Mouse (Mus musculus) lung, postnatal 4 days (tissue): ENCODE results near the gene Blzf1.

ENCODE experiments used
- DNase-seq, 2 experiments: peaks; one replicate each; pipeline ENCODE4 v3.0.0; 2021

Gene Blzf1

GRCm38 (mm10) chr1:164307124-164307751 lies at the start of gene Blzf1:
Gene Blzf1, minus strand, starts transcription at chr1:164307489.
- peak; percentile 97 for DNase-seq

GRCm38 (mm10) chr1:164353443-164353842 lies 46.2 kb upstream of the Blzf1 start:
- DNase-seq: no peak

- peak in 1 of 2 experiments; percentile 33 for DNase-seq
Observed at GRCm38 (mm10) chr1:164342161-164342560, 34.9 kb upstream of the Blzf1 start.

- no peak for DNase-seq
Observed at GRCm38 (mm10) chr1:164335846-164336245, 28.6 kb upstream of the Blzf1 start.

GRCm38 (mm10) chr1:164335435-164335834 lies 28.1 kb upstream of the Blzf1 start:
- no peak for DNase-seq

- no peak for DNase-seq
Observed at GRCm38 (mm10) chr1:164332559-164332958, 25.3 kb upstream of the Blzf1 start.

- DNase-seq: no peak
Observed at GRCm38 (mm10) chr1:164327764-164328163, 20.5 kb upstream of the Blzf1 start.

- peak in 1 of 2 experiments; percentile 45 for DNase-seq
Observed at GRCm38 (mm10) chr1:164326600-164327155, 19.4 kb upstream of the Blzf1 start.

GRCm38 (mm10) chr1:164324878-164325277 lies 17.6 kb upstream of the Blzf1 start:
- no peak for DNase-seq

- no peak for DNase-seq
Observed at GRCm38 (mm10) chr1:164324221-164324620, 16.9 kb upstream of the Blzf1 start.

GRCm38 (mm10) chr1:164322987-164323650 lies 15.8 kb upstream of the Blzf1 start:
- no peak for DNase-seq

GRCm38 (mm10) chr1:164321408-164321807 lies 14.1 kb upstream of the Blzf1 start:
- no peak for DNase-seq

- peak in 1 of 2 experiments; percentile 36 for DNase-seq
Observed at GRCm38 (mm10) chr1:164320731-164321130, 13.4 kb upstream of the Blzf1 start.

GRCm38 (mm10) chr1:164319542-164320140 lies 12.4 kb upstream of the Blzf1 start:
- DNase-seq: peak; percentile 10 to 36

GRCm38 (mm10) chr1:164318474-164318873 lies 11.2 kb upstream of the Blzf1 start:
- DNase-seq: no peak

- no peak for DNase-seq
Observed at GRCm38 (mm10) chr1:164317261-164317660, 10.0 kb upstream of the Blzf1 start.

GRCm38 (mm10) chr1:164316697-164317096 lies 9.4 kb upstream of the Blzf1 start:
- peak; percentile 30 to 74 for DNase-seq

GRCm38 (mm10) chr1:164315266-164315665 lies 8.0 kb upstream of the Blzf1 start:
- peak; percentile 27 to 56 for DNase-seq

- DNase-seq: no peak
Observed at GRCm38 (mm10) chr1:164314085-164314484, 6.8 kb upstream of the Blzf1 start.

- DNase-seq: no peak
Observed at GRCm38 (mm10) chr1:164307922-164308321, 633 bp upstream of the Blzf1 start.

- DNase-seq: no peak
Observed at GRCm38 (mm10) chr1:164303821-164304220, 3.5 kb downstream of the Blzf1 start, which contains the start of gene Nme7. Gene Nme7, plus strand, starts transcription at chr1:164304121.

- no peak for DNase-seq
Observed at GRCm38 (mm10) chr1:164301949-164302348, 5.3 kb downstream of the Blzf1 start.

- DNase-seq: no peak
Observed at GRCm38 (mm10) chr1:164296473-164296872, 10.8 kb downstream of the Blzf1 start.

GRCm38 (mm10) chr1:164294071-164294470 lies 13.2 kb downstream of the Blzf1 start:
- no peak for DNase-seq
